Mouse (Mus musculus): ENCODE data around the gene Orai2. TPM values are rescaled to one million over a fixed set of nuclear protein-coding genes. Genes with fewer than 3 reads are reported as not detected.

Orai2 gene
- polyA plus RNA-seq, 1 experiment from 2014 or later, result 6.7 TPM

- no peak overlapping the region for H3K4me3 ChIP-seq
- H3K9me3 ChIP-seq (replicated peaks), result peaks cover 6% of the 10 kb centered on the region; the same call in 1 of the 2 replicates
- H3K27me3 ChIP-seq (replicated peaks), result no peaks in the 10 kb centered on the region
- H3K4me1 ChIP-seq, result peaks cover 42% of the 10 kb centered on the region
- no peak overlapping the region for H3K4me2 ChIP-seq
- no peak for ATAC-seq
- H3K9ac ChIP-seq, result no peak overlapping the region
- WGBS (ENCODE audit: insufficient replicate concordance), result 72% methylated on average over 1 of the region's 1 CpGs
- peaks cover 10% of the 10 kb centered on the region for H3K36me3 ChIP-seq
- H3K27ac ChIP-seq, result no peak overlapping the region
These were observed 23.6 kb downstream of the Orai2 start for GRCm38 (mm10) chr5:136146936-136147335.

- Histone ChIP-seq H3K4me2 (0 out of 2 replicates have a peak overlapping the region, but pooled peaks have one; percentile 12), H3K9me3 (replicated peaks) (peaks cover 6% of the 10 kb centered on the region; the same call in 1 of the 2 replicates), H3K9ac (no peak overlapping the region), H3K4me3 (no peak overlapping the region), H3K27me3 (replicated peaks) (no peaks in the 10 kb centered on the region), H3K36me3 (peaks cover 30% of the 10 kb centered on the region), H3K27ac (peak overlapping the region; percentile 62), H3K4me1 (peaks cover 43% of the 10 kb centered on the region)
- WGBS (ENCODE audit: insufficient replicate concordance), result 32% methylated on average over 12 of the region's 12 CpGs
- no peak for ATAC-seq
These were observed 25.7 kb downstream of the Orai2 start for GRCm38 (mm10) chr5:136144606-136145430.

GRCm38 (mm10) chr5:136143161-136143755, 27.3 kb downstream of the Orai2 start:
- Histone ChIP-seq H3K27me3 (replicated peaks) (no peaks in the 10 kb centered on the region), H3K27ac (no peak overlapping the region), H3K4me3 (no peak overlapping the region), H3K9me3 (replicated peaks) (peaks cover 6% of the 10 kb centered on the region; the same call in 1 of the 2 replicates), H3K4me2 (no peak overlapping the region), H3K9ac (no peak overlapping the region), H3K36me3 (peaks cover 45% of the 10 kb centered on the region), H3K4me1 (peaks cover 47% of the 10 kb centered on the region)
- ATAC-seq, result no peak
- WGBS (ENCODE audit: insufficient replicate concordance), result 81% methylated on average over 6 of the region's 6 CpGs

GRCm38 (mm10) chr5:136142746-136143145, 27.8 kb downstream of the Orai2 start:
- H3K4me2 ChIP-seq, result no peak overlapping the region
- ATAC-seq, result no peak
- no peaks in the 10 kb centered on the region for H3K27me3 ChIP-seq (replicated peaks)
- peaks cover 48% of the 10 kb centered on the region for H3K36me3 ChIP-seq
- H3K4me1 ChIP-seq, result peaks cover 50% of the 10 kb centered on the region
- H3K27ac ChIP-seq, result no peak overlapping the region
- H3K4me3 ChIP-seq, result no peak overlapping the region
- WGBS (ENCODE audit: insufficient replicate concordance), result 79% methylated on average over 5 of the region's 5 CpGs
- no peak overlapping the region for H3K9ac ChIP-seq
- peaks cover 6% of the 10 kb centered on the region; the same call in 1 of the 2 replicates for H3K9me3 ChIP-seq (replicated peaks)

- WGBS (ENCODE audit: insufficient replicate concordance), result 89% methylated on average over 10 of the region's 10 CpGs
- H3K4me2 ChIP-seq, result no peak overlapping the region
These were observed 30.4 kb downstream of the Orai2 start for GRCm38 (mm10) chr5:136140057-136140482.

GRCm38 (mm10) chr5:136139393-136139792, 31.1 kb downstream of the Orai2 start:
- Histone ChIP-seq H3K4me1 (peaks cover 49% of the 10 kb centered on the region), H3K9ac (no peak overlapping the region), H3K27ac (no peak overlapping the region), H3K27me3 (replicated peaks) (no peaks in the 10 kb centered on the region), H3K9me3 (replicated peaks) (peaks cover 6% of the 10 kb centered on the region; the same call in 1 of the 2 replicates), H3K4me3 (no peak overlapping the region), H3K4me2 (no peak overlapping the region), H3K36me3 (peaks cover 50% of the 10 kb centered on the region)
- ATAC-seq, result no peak
- WGBS (ENCODE audit: insufficient replicate concordance), result 73% methylated on average over 13 of the region's 13 CpGs

More at GRCm38 (mm10) chr5:136140057-136140482, 30.4 kb downstream of the Orai2 start:
- Histone ChIP-seq H3K9ac (no peak overlapping the region), H3K36me3 (peaks cover 48% of the 10 kb centered on the region), H3K27ac (no peak overlapping the region), H3K9me3 (replicated peaks) (peaks cover 6% of the 10 kb centered on the region; the same call in 1 of the 2 replicates), H3K27me3 (replicated peaks) (no peaks in the 10 kb centered on the region), H3K4me1 (peaks cover 49% of the 10 kb centered on the region), H3K4me3 (no peak overlapping the region)
- no peak for ATAC-seq

GRCm38 (mm10) chr5:136137658-136138274, 32.7 kb downstream of the Orai2 start:
- Histone ChIP-seq H3K4me1 (peaks cover 53% of the 10 kb centered on the region), H3K4me2 (peak overlapping the region; percentile 83), H3K9me3 (replicated peaks) (peaks cover 5% of the 10 kb centered on the region; the same call in 1 of the 2 replicates), H3K27me3 (replicated peaks) (no peaks in the 10 kb centered on the region), H3K9ac (peak overlapping the region; percentile 84), H3K36me3 (peaks cover 65% of the 10 kb centered on the region), H3K27ac (0 out of 2 replicates have a peak overlapping the region, but pooled peaks have one; percentile 90), H3K4me3 (peak overlapping the region; percentile 86)
- WGBS (ENCODE audit: insufficient replicate concordance), result 36% methylated on average over 13 of the region's 13 CpGs
- ATAC-seq, result 0 out of 2 replicates have a peak, but pooled peaks have one; percentile 25

- H3K27ac ChIP-seq, result peak overlapping the region; percentile 90
- H3K4me2 ChIP-seq, result peak overlapping the region; percentile 83
- no peak; the same call in none of the 2 replicates for ATAC-seq
- H3K27me3 ChIP-seq (replicated peaks), result no peaks in the 10 kb centered on the region
- 3% methylated on average over 20 of the region's 20 CpGs for WGBS (ENCODE audit: insufficient replicate concordance)
- H3K4me3 ChIP-seq, result peak overlapping the region; percentile 86
- H3K4me1 ChIP-seq, result peaks cover 53% of the 10 kb centered on the region
- H3K9me3 ChIP-seq (replicated peaks), result no peaks in the 10 kb centered on the region
- peak overlapping the region; percentile 84 for H3K9ac ChIP-seq
- H3K36me3 ChIP-seq, result peaks cover 66% of the 10 kb centered on the region
These were observed 34.1 kb downstream of the Orai2 start for GRCm38 (mm10) chr5:136136292-136136990.

- peak; percentile 92 for ATAC-seq
- Histone ChIP-seq H3K4me2 (peak within 1 kb of the TSS; percentile 83), H3K27me3 (replicated peaks) (no peaks in the 10 kb centered on the region), H3K4me1 (peaks cover 53% of the 10 kb centered on the region), H3K9me3 (replicated peaks) (no peaks in the 10 kb centered on the region), H3K9ac (peak within 1 kb of the TSS; percentile 84), H3K27ac (peak within 1 kb of the TSS; percentile 90), H3K4me3 (peak within 1 kb of the TSS; percentile 86), H3K36me3 (peaks cover 66% of the 10 kb centered on the region)
- under 1% methylated on average over 60 of the region's 60 CpGs for WGBS (ENCODE audit: insufficient replicate concordance)
These were observed 34.8 kb downstream of the Orai2 start, which contains the start of the genes Lrwd1 and Alkbh4 for GRCm38 (mm10) chr5:136135571-136136291. TSS of gene Lrwd1 (minus strand) at chr5:136136074. TSS of gene Alkbh4 (plus strand) at chr5:136136146.

- Histone ChIP-seq H3K36me3 (peaks cover 85% of the 10 kb centered on the region), H3K4me2 (no peak overlapping the region), H3K27me3 (replicated peaks) (no peaks in the 10 kb centered on the region), H3K4me1 (peaks cover 20% of the 10 kb centered on the region), H3K4me3 (no peak overlapping the region), H3K9me3 (replicated peaks) (no peaks in the 10 kb centered on the region), H3K9ac (no peak overlapping the region), H3K27ac (no peak overlapping the region)
- no peak for ATAC-seq
- WGBS (ENCODE audit: insufficient replicate concordance), result 89% methylated on average over 10 of the region's 10 CpGs
These were observed 48.3 kb downstream of the Orai2 start for GRCm38 (mm10) chr5:136122165-136122564.

GRCm38 (mm10) chr5:136116784-136117112, 53.8 kb downstream of the Orai2 start:
- peak overlapping the region; percentile 84 for H3K4me2 ChIP-seq
- peak overlapping the region; percentile 92 for H3K4me3 ChIP-seq
- peaks cover 30% of the 10 kb centered on the region for H3K36me3 ChIP-seq
- under 1% methylated on average over 22 of the region's 22 CpGs for WGBS (ENCODE audit: insufficient replicate concordance)
- H3K27ac ChIP-seq, result peak overlapping the region; percentile 71
- peak; percentile 78 for ATAC-seq
- peak overlapping the region; percentile 87 for H3K9ac ChIP-seq
- 0 out of 2 replicates have a peak, but pooled peaks cover 3% of the 10 kb centered on the region for H3K27me3 ChIP-seq (replicated peaks)
- peaks cover 31% of the 10 kb centered on the region for H3K4me1 ChIP-seq
- H3K9me3 ChIP-seq (replicated peaks), result no peaks in the 10 kb centered on the region

Data from liver, embryonic 12.5 days (tissue).